Mouse (Mus musculus) gastrocnemius, adult 18-20 months (tissue): Measurements from ENCODE around the gene Prcd. TPM values are rescaled to one million over a fixed set of nuclear protein-coding genes. Genes with fewer than 3 reads are reported as not detected.
"Not testable (repeated sequence)": the region's sequence is repeated elsewhere in the genome, so short reads cannot be mapped to it uniquely, and the experiment has no call there.

Source experiments
- DNase-seq: peaks from one replicate; pipeline ENCODE4 v3.0.0; 2021; ENCODE audit warnings: low spot score
- long read RNA-seq, 2 experiments: library from polyadenylated mRNA; stranded (forward); transcript quantifications; one replicate each; pipeline ENCODE4 v2.0.0; 2021
- total RNA-seq, 2 experiments: library from RNA; stranded (reverse); gene quantifications; 2 replicates each; pipeline ENCODE4 v1.2.3; 2021

The Prcd gene
- total RNA-seq, result under 1 TPM; 0.34 to 0.50 TPM
- long read RNA-seq, experiment 1, result 0 reads
- long read RNA-seq, experiment 2, result 0 reads

DNA sequence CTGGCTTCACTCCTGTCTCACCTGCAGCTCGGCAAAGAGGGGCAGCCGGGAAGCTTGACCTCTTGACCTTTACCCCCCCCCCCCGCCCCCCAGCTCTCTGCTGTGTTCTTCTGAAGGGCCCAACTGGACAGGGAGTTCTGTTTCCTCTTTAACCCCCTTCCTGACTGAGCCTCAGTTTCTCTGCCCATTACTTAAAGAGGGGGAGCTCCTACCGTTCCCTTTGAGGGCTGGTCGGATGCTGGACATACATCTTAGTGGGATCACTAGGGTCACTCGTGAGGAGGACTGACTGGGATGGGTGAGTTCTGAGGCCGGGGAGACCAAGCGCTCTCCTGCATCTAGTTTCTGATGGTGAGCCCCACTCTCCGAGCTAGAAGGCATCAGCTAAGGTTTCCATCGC, at the start of gene Prcd:
Prcd (plus strand) TSS at position 301 of the 400 bp plus-strand sequence.
- no peak for DNase-seq

- no peak for DNase-seq
These were observed 49.2 kb upstream of the Prcd start for GRCm38 (mm10) chr11:116604097-116604496.

DNA sequence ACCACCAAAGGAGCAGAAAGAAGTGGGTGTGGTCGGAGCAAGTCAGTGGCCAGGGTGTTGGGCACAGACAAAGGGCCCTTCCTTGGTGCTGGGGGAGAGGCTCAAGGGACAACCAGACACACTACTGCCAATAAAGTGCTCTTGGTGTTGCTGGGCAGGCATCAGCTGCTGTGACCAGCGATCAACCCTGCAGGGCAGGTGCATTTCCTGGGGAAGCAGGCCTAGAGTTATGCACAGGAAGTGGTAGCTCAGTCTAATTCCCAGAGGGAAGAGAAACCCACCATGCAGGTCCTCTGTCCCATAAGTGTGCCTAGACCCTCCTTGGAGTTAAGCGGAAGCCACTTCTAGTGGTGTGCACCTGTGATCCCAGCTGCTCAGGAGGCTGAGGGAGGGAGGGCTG, 45.6 kb upstream of the Prcd start:
- DNase-seq, result no peak

- no peak for DNase-seq
These were observed 43.2 kb upstream of the Prcd start for GRCm38 (mm10) chr11:116609965-116610630.

GRCm38 (mm10) chr11:116611168-116611567, 42.2 kb upstream of the Prcd start:
- not testable (repeated sequence) for DNase-seq

DNA sequence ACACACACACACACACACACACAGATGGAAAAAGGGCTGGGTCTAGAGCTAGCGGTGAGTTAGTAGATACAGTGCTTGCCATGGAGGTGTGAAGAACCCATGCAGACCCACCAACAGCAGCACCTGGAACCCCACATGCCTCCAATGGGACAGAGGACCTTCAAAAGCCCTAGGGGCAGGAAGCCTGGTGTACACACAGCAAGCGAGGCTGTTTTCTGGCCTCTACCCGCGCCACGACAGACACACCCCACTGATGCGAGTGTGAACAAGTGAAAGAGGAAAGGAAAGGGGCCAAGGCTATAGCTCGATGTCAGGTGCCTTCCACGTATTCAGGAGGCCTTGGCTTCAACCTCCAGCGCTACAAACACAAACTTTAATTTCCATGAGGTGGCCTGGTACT, 41.5 kb upstream of the Prcd start:
- DNase-seq, result no peak

GRCm38 (mm10) chr11:116612554-116612953, 40.8 kb upstream of the Prcd start:
- DNase-seq, result no peak

- DNase-seq, result no peak
These were observed 40.1 kb upstream of the Prcd start for GRCm38 (mm10) chr11:116613234-116613633.

- DNase-seq, result peak; percentile 27
These were observed 37.4 kb upstream of the Prcd start for GRCm38 (mm10) chr11:116615735-116616437.

DNA sequence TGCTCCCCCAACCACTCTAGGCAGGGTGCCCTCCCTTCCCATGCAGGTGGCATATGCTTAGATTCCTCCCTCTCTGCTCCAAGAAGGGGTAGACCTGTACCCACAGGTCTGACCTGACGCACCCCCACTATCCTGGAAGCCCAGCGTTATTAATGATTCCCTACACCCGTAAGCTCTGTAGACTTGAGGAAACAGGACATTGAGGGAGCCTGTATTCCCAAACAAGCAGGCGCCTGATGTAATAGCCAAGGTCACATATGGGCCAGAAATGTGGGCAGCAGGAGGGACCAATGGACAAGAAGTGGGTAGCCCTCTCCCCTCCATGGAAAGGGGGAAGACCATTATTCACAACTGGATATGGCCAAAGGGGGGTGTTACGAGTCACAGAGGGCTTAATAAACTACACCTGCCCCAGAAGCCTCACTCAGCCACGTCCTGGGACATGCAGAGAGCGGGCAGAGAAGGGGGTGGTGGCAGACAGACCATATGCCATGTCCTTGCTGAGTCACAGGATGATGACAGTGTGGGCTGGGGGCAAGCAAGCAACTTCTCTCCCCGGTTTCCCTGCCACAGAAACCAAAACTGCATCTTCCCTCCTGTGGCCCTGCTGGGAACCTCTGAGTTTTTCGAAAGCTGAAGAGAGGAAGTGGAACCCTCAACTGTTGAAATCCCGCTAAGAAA, 36.8 kb upstream of the Prcd start:
- DNase-seq, result no peak

GRCm38 (mm10) chr11:116617641-116618040, 35.7 kb upstream of the Prcd start:
- DNase-seq, result peak; percentile 39

GRCm38 (mm10) chr11:116618666-116619065, 34.7 kb upstream of the Prcd start:
- DNase-seq, result no peak

DNA sequence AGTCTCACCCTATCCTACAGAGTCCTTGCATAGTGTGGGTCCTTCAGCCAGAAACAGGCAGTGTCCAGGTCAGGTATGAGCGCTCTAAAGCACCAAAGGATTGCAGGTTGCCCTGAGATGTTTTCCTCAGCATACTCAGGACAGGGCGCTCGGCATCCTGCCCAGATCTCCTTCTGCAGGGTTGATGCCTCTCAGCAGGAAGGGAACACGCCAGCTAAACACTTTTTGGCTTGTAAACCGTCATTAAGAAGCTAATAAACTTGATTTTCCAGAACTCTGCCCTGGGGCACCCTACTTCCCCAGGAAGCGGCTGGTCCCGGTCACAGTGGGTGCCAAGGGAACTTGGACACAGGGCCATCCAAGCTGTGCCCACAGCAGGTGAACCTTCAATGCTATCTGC, 34.2 kb upstream of the Prcd start:
- DNase-seq, result peak; percentile 47

DNA sequence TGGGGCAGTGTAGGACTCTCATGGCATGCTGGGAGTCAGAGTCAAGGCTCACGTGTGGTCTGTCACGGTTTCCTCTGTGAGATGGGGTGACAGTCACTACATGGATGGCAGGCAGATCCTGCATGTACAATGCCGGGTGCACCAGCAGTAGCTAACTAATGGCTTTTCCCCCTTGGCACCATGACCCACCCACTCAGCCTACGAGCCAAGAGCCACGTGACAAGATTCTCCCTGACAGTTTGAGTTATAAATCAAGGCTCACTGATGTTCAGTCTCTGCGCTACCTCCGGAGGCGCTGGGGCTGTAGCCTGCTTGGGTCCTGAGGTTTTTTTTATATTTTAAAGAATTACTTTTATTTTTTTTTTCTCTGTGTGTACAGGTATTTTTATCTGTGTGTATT, 33.8 kb upstream of the Prcd start:
- no peak for DNase-seq

GRCm38 (mm10) chr11:116620073-116620472, 33.3 kb upstream of the Prcd start:
- no peak for DNase-seq

DNA sequence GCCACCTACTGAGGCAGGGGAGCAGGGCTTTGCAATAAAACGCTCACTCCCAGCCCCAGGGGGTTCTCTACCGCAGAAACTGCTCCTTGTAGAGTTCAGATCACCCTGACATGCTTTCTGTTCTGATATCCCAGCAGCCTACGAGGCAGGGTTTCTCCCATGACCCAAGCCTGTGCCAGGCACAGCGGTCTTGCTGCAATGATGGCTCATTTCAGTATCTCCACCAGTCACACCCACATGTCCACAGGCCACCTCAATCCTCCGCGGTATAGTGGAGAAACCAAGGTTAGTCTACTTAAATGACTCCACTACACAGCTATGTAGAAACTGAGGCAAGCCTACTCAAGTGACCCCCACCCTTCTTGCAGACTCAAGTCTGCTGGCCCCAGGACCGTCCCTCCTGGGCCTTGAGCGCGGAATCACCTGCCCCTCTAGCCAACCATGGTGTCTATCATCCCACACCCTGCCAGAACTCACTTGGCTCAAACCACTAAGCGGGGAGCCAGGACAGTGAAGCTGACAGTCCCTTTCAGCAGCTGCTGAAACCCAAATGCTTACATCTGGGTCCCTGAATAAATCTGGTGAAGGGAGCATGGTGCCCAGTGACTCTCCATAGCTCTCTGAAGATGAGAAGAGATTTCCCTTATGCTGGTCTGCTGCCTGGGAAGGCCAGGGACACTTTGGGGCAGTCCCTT, 32.6 kb upstream of the Prcd start:
- no peak for DNase-seq

GRCm38 (mm10) chr11:116621258-116621704, 32.1 kb upstream of the Prcd start:
- DNase-seq, result peak; percentile 93

DNA sequence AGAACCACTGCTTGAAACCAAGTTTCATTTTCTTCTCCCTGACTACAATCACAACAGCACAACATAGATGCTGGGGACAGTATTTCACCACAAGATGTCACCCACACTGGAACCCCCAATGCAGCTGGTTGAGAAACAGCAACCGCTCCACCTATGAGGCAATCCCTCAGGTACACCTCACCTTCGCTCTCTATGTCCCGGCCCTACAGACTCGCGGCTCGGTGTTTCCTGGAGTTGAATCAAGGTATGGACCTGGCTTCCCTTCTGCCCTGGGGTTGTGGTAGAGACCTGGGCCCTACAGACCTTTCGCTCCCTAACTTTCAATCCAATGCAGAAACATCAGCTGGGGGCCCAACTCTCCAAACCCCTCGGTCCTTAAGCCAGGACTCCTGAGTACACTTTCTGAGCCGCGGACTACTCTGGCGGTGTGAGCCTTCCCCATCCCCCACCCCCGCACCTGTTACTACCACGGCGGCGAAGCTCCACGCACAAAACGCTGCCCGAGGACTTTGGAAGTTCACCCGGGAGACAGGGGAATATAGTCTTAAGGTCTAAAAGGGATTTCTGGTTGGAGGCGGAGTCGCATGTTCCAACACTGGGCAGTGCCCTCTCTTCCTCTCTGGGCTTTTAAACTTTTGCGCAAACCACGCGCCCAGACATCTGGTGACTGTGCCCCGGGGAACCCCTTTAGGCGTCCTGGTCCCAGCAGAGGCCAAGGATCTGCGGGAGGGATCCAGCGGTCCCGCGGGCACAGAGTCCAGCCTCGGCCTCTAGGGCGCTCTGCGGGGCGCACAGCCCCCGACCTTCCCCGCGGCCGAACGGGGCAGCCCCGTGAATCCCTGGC, 29.8 kb upstream of the Prcd start:
- no peak for DNase-seq

DNA sequence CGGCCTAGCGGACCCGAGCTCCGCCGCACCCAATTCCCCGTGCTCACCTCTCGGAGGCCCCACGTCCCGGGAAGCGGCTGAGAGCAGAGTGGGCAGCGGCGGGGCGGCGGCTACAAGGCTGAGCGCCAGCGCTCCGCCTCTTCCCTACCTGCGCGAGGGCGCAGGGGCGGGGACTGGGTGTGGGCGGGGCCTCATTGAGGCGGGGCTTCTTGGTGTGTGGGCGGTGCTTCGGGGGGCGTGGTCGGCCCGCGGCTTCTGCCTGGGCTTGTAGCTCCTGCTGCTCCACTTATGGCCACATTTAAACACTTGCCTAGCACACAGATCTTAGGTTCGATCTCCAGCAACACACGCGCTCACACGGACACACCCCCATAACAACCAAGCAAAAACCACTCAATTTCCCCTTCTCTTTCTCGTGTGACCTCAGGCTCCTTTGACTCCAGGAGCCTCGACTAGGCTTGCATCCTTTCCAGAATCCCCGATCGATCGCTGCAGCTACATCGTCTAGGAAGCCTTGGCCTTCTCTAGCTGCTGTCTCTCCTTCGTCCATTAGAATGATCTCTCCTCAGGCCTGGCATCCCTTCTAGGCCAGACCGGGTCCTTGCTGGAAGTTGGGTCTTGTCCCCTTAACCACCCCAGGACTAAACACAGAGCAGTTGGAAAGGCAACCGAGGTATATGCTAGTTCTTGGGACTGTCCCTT, 29.1 kb upstream of the Prcd start:
- DNase-seq, result peak; percentile 87
